Mouse (Mus musculus) liver, embryonic 15.5 days (tissue): ENCODE results near the gene Ap5z1. TPM values are rescaled to one million over a fixed set of nuclear protein-coding genes. Genes with fewer than 3 reads are reported as not detected.

Experiments used
- ATAC-seq: fragments of 200-750 bp; cut with Nextera tagmentation; 2 replicates; pipeline ENCODE4 v1.8.0; 2017; ENCODE audit warnings: moderate number of reproducible peaks, mild to moderate bottlenecking, moderate library complexity; ENCODE audit not compliant: insufficient read depth
- H3K27ac ChIP-seq: fragments of 300-500 bp; sonication (generic); replicated peaks from 2 replicates; pipeline ENCODE4 v1.5.1; 2015; ENCODE audit warnings: mild to moderate bottlenecking, inconsistent platforms
- H3K27me3 ChIP-seq: fragments of 300-500 bp; sonication (generic); 2 replicates; pipeline ENCODE4 v1.6.1; 2015; ENCODE audit warnings: mild to moderate bottlenecking, inconsistent platforms
- H3K36me3 ChIP-seq: fragments of 300-500 bp; sonication (generic); replicated peaks from 2 replicates; pipeline ENCODE4 v1.6.1; 2015; ENCODE audit warnings: moderate library complexity, mild to moderate bottlenecking, inconsistent platforms
- H3K4me1 ChIP-seq: fragments of 300-500 bp; sonication (generic); replicated peaks from 2 replicates; pipeline ENCODE4 v1.6.1; 2015; ENCODE audit warnings: inconsistent platforms
- H3K4me2 ChIP-seq: fragments of 300-500 bp; sonication (generic); 2 replicates; pipeline ENCODE4 v1.6.1; 2015; ENCODE audit warnings: moderate library complexity, mild to moderate bottlenecking, inconsistent platforms
- H3K4me3 ChIP-seq: fragments of 300-500 bp; sonication (generic); replicated peaks from 2 replicates; pipeline ENCODE4 v1.5.1; 2015; ENCODE audit warnings: mild to moderate bottlenecking, inconsistent platforms
- H3K9ac ChIP-seq: fragments of 300-500 bp; sonication (generic); 2 replicates; pipeline ENCODE4 v1.6.1; 2015; ENCODE audit warnings: moderate library complexity, mild to moderate bottlenecking, inconsistent platforms
- H3K9me3 ChIP-seq: fragments of 300-500 bp; sonication (generic); replicated peaks from 2 replicates; pipeline ENCODE4 v1.6.1; 2016; ENCODE audit warnings: inconsistent platforms
- WGBS: fragments of 180-500 bp; shearing (Covaris S2); methylation state at CpG from one replicate; pipeline ENCODE4 v1.1.7; 2015; ENCODE audit warnings: mixed read lengths; ENCODE audit not compliant: insufficient replicate concordance; 5-methylcytosine and 5-hydroxymethylcytosine counted together
- polyA plus RNA-seq: library from polyadenylated mRNA; unstranded; fragments of >200 nt; fragmentation: Nextera tagmentation; extraction: Ambion mirVana; gene quantifications from 2 replicates; pipeline ENCODE4 v1.2.1, GENCODE M21; 2015

Ap5z1 gene
- polyA plus RNA-seq, 1 experiment from 2014 or later: 4.2 TPM

- Histone ChIP-seq H3K4me3 (no peak overlapping the region), H3K9me3 (no peaks in the 10 kb centered on the region), H3K4me2 (no peak overlapping the region), H3K36me3 (0 out of 2 replicates have a peak, but pooled peaks cover 17% of the 10 kb centered on the region), H3K27ac (no peak overlapping the region), H3K27me3 (no peaks in the 10 kb centered on the region), H3K9ac (no peak overlapping the region), H3K4me1 (peaks cover 56% of the 10 kb centered on the region)
- 48% methylated on average over 3 of the region's 3 CpGs for WGBS
- no peak for ATAC-seq
Observed at GRCm38 (mm10) chr5:142423701-142424100, 40.0 kb upstream of the Ap5z1 start.

GRCm38 (mm10) chr5:142424627-142425349 is 39.0 kb upstream of the Ap5z1 start:
- Histone ChIP-seq H3K36me3 (0 out of 2 replicates have a peak, but pooled peaks cover 10% of the 10 kb centered on the region), H3K27me3 (no peaks in the 10 kb centered on the region), H3K9ac (no peak overlapping the region), H3K4me3 (0 out of 2 replicates have a peak overlapping the region, but pooled peaks have one; percentile 7), H3K4me2 (peak overlapping the region; percentile 6; the same call in 1 of the 2 replicates), H3K9me3 (no peaks in the 10 kb centered on the region), H3K27ac (peak overlapping the region; percentile 63), H3K4me1 (peaks cover 48% of the 10 kb centered on the region)
- ATAC-seq: peak; percentile 27; the same call in 1 of the 2 replicates
- 33% methylated on average over 13 of the region's 13 CpGs for WGBS

GRCm38 (mm10) chr5:142426476-142426875 is 37.3 kb upstream of the Ap5z1 start:
- Histone ChIP-seq H3K9me3 (no peaks in the 10 kb centered on the region), H3K27me3 (no peaks in the 10 kb centered on the region), H3K27ac (0 out of 2 replicates have a peak overlapping the region, but pooled peaks have one; percentile 19), H3K4me2 (no peak overlapping the region), H3K36me3 (no peaks in the 10 kb centered on the region), H3K9ac (no peak overlapping the region), H3K4me3 (no peak overlapping the region), H3K4me1 (peaks cover 58% of the 10 kb centered on the region)
- no peak for ATAC-seq
- WGBS: 78% methylated on average over 2 of the region's 2 CpGs

GRCm38 (mm10) chr5:142427876-142428275 is 35.9 kb upstream of the Ap5z1 start:
- H3K4me3 ChIP-seq: no peak overlapping the region
- H3K4me1 ChIP-seq: peaks cover 62% of the 10 kb centered on the region
- no peak overlapping the region for H3K9ac ChIP-seq
- ATAC-seq: no peak
- H3K4me2 ChIP-seq: no peak overlapping the region
- no peaks in the 10 kb centered on the region for H3K9me3 ChIP-seq
- H3K27me3 ChIP-seq: no peaks in the 10 kb centered on the region
- 0 out of 2 replicates have a peak overlapping the region, but pooled peaks have one; percentile 14 for H3K27ac ChIP-seq
- 76% methylated on average over 10 of the region's 10 CpGs for WGBS
- H3K36me3 ChIP-seq: no peaks in the 10 kb centered on the region

- H3K36me3 ChIP-seq: no peaks in the 10 kb centered on the region
- no peak overlapping the region for H3K4me2 ChIP-seq
- H3K27me3 ChIP-seq: no peaks in the 10 kb centered on the region
- WGBS: 69% methylated on average over 6 of the region's 6 CpGs
- no peak for ATAC-seq
- no peak overlapping the region for H3K9ac ChIP-seq
- no peaks in the 10 kb centered on the region for H3K9me3 ChIP-seq
- H3K4me1 ChIP-seq: peaks cover 62% of the 10 kb centered on the region
- H3K4me3 ChIP-seq: no peak overlapping the region
- H3K27ac ChIP-seq: no peak overlapping the region
Observed at GRCm38 (mm10) chr5:142428691-142429090, 35.1 kb upstream of the Ap5z1 start.

GRCm38 (mm10) chr5:142431029-142431428 is 32.7 kb upstream of the Ap5z1 start:
- Histone ChIP-seq H3K4me3 (no peak overlapping the region), H3K4me1 (peaks cover 39% of the 10 kb centered on the region), H3K36me3 (peaks cover 12% of the 10 kb centered on the region), H3K9me3 (no peaks in the 10 kb centered on the region), H3K4me2 (no peak overlapping the region), H3K27ac (no peak overlapping the region), H3K9ac (no peak overlapping the region), H3K27me3 (no peaks in the 10 kb centered on the region)
- WGBS: 77% methylated on average over 12 of the region's 12 CpGs
- no peak for ATAC-seq

- no peak for ATAC-seq
- Histone ChIP-seq H3K4me1 (peaks cover 31% of the 10 kb centered on the region), H3K4me3 (no peak overlapping the region), H3K9me3 (no peaks in the 10 kb centered on the region), H3K9ac (no peak overlapping the region), H3K27me3 (no peaks in the 10 kb centered on the region), H3K4me2 (no peak overlapping the region), H3K36me3 (peaks cover 19% of the 10 kb centered on the region), H3K27ac (no peak overlapping the region)
- 81% methylated on average over 9 of the region's 9 CpGs for WGBS
Observed at GRCm38 (mm10) chr5:142431811-142432434, 31.8 kb upstream of the Ap5z1 start.

GRCm38 (mm10) chr5:142432695-142433094 is 31.0 kb upstream of the Ap5z1 start:
- WGBS: 63% methylated on average over 4 of the region's 4 CpGs
- Histone ChIP-seq H3K4me2 (no peak overlapping the region), H3K9ac (no peak overlapping the region), H3K4me3 (no peak overlapping the region), H3K4me1 (peaks cover 23% of the 10 kb centered on the region; the same call in 1 of the 2 replicates), H3K27ac (no peak overlapping the region), H3K27me3 (no peaks in the 10 kb centered on the region), H3K36me3 (peaks cover 25% of the 10 kb centered on the region), H3K9me3 (no peaks in the 10 kb centered on the region)
- ATAC-seq: no peak

- no peaks in the 10 kb centered on the region for H3K27me3 ChIP-seq
- peaks cover 30% of the 10 kb centered on the region for H3K36me3 ChIP-seq
- 90% methylated on average over 5 of the region's 5 CpGs for WGBS
- ATAC-seq: no peak
- no peak overlapping the region for H3K27ac ChIP-seq
- H3K4me1 ChIP-seq: peaks cover 23% of the 10 kb centered on the region
- no peak overlapping the region for H3K9ac ChIP-seq
- H3K9me3 ChIP-seq: no peaks in the 10 kb centered on the region
- no peak overlapping the region for H3K4me3 ChIP-seq
- H3K4me2 ChIP-seq: no peak overlapping the region
Observed at GRCm38 (mm10) chr5:142434052-142434451, 29.7 kb upstream of the Ap5z1 start.

GRCm38 (mm10) chr5:142435736-142436135 is 28.0 kb upstream of the Ap5z1 start:
- no peak for ATAC-seq
- H3K27me3 ChIP-seq: no peaks in the 10 kb centered on the region
- H3K4me1 ChIP-seq: peaks cover 33% of the 10 kb centered on the region
- WGBS: 84% methylated on average over 15 of the region's 15 CpGs
- H3K9me3 ChIP-seq: no peaks in the 10 kb centered on the region
- peaks cover 30% of the 10 kb centered on the region for H3K36me3 ChIP-seq
- no peak overlapping the region for H3K4me3 ChIP-seq
- H3K4me2 ChIP-seq: no peak overlapping the region
- H3K9ac ChIP-seq: no peak overlapping the region
- no peak overlapping the region for H3K27ac ChIP-seq

- ATAC-seq: no peak
- peaks cover 52% of the 10 kb centered on the region for H3K4me1 ChIP-seq
- H3K27me3 ChIP-seq: no peaks in the 10 kb centered on the region
- peaks cover 30% of the 10 kb centered on the region for H3K36me3 ChIP-seq
- H3K4me3 ChIP-seq: no peak overlapping the region
- WGBS: 84% methylated on average over 16 of the region's 16 CpGs
- H3K4me2 ChIP-seq: no peak overlapping the region
- no peak overlapping the region for H3K9ac ChIP-seq
- 0 out of 2 replicates have a peak overlapping the region, but pooled peaks have one; percentile 9 for H3K27ac ChIP-seq
- H3K9me3 ChIP-seq: no peaks in the 10 kb centered on the region
Observed at GRCm38 (mm10) chr5:142438380-142438938, 25.3 kb upstream of the Ap5z1 start.
